Mouse (Mus musculus) stomach, embryonic 15.5 days (tissue): ENCODE results near the gene Nab1. TPM values are rescaled to one million over a fixed set of nuclear protein-coding genes. Genes with fewer than 3 reads are reported as not detected.

Source experiments
- ATAC-seq: fragments of 200-750 bp; cut with Nextera tagmentation; 2 replicates; pipeline ENCODE4 v1.8.0; 2017; ENCODE audit warnings: low read depth, moderate number of reproducible peaks, moderate TSS enrichment; ENCODE audit not compliant: insufficient read depth, low FRiP score
- H3K27ac ChIP-seq: fragments of 300-500 bp; sonication (generic); 2 replicates; pipeline ENCODE4 v1.5.1; 2015; ENCODE audit warnings: mild to moderate bottlenecking, inconsistent platforms
- H3K27me3 ChIP-seq: fragments of 300-500 bp; sonication (generic); replicated peaks from 2 replicates; pipeline ENCODE4 v1.6.1; 2015; ENCODE audit warnings: inconsistent platforms
- H3K36me3 ChIP-seq: fragments of 300-500 bp; sonication (generic); 2 replicates; pipeline ENCODE4 v1.6.1; 2015; ENCODE audit warnings: inconsistent platforms
- H3K4me1 ChIP-seq: fragments of 300-500 bp; sonication (generic); 2 replicates; pipeline ENCODE4 v1.6.1; 2015; ENCODE audit warnings: inconsistent platforms
- H3K4me2 ChIP-seq: fragments of 300-500 bp; sonication (generic); 2 replicates; pipeline ENCODE4 v1.6.1; 2015; ENCODE audit warnings: mild to moderate bottlenecking, inconsistent platforms
- H3K4me3 ChIP-seq: fragments of 300-500 bp; sonication (generic); replicated peaks from 2 replicates; pipeline ENCODE4 v1.5.1; 2015; ENCODE audit warnings: inconsistent platforms
- H3K9ac ChIP-seq: fragments of 300-500 bp; sonication (generic); 2 replicates; pipeline ENCODE4 v1.6.1; 2015; ENCODE audit warnings: inconsistent platforms
- H3K9me3 ChIP-seq: fragments of 300-500 bp; sonication (generic); 2 replicates; pipeline ENCODE4 v1.6.1; 2016; ENCODE audit warnings: inconsistent platforms
- WGBS: fragments of 180-500 bp; shearing (Covaris S2); methylation state at CpG from one replicate; pipeline ENCODE4 v1.1.7; 2015; 5-methylcytosine and 5-hydroxymethylcytosine counted together
- polyA plus RNA-seq: library from polyadenylated mRNA; unstranded; fragments of >200 nt; fragmentation: Nextera tagmentation; extraction: Ambion mirVana; gene quantifications from 2 replicates; pipeline ENCODE4 v1.2.1, GENCODE M21; 2015

The Nab1 gene
- polyA plus RNA-seq, 1 experiment from 2014 or later, result 25.0 TPM

GRCm38 (mm10) chr1:52470326-52470725 is 30.2 kb downstream of the Nab1 start:
- no peaks in the 10 kb centered on the region for H3K4me1 ChIP-seq
- no peaks in the 10 kb centered on the region for H3K9me3 ChIP-seq
- H3K36me3 ChIP-seq, result 0 out of 2 replicates have a peak, but pooled peaks cover 5% of the 10 kb centered on the region
- no peak overlapping the region for H3K4me3 ChIP-seq
- no peak overlapping the region for H3K4me2 ChIP-seq
- H3K27me3 ChIP-seq, result no peaks in the 10 kb centered on the region
- WGBS, result 64% methylated on average over 4 of the region's 4 CpGs
- H3K27ac ChIP-seq, result no peak overlapping the region
- no peak overlapping the region for H3K9ac ChIP-seq
- ATAC-seq, result no peak

GRCm38 (mm10) chr1:52466518-52467120 is 33.9 kb downstream of the Nab1 start:
- Histone ChIP-seq H3K27me3 (no peaks in the 10 kb centered on the region), H3K4me2 (no peak overlapping the region), H3K36me3 (0 out of 2 replicates have a peak, but pooled peaks cover 5% of the 10 kb centered on the region), H3K9ac (no peak overlapping the region), H3K4me1 (no peaks in the 10 kb centered on the region), H3K4me3 (no peak overlapping the region), H3K9me3 (no peaks in the 10 kb centered on the region), H3K27ac (no peak overlapping the region)
- no peak for ATAC-seq
- WGBS, result 87% methylated on average over 8 of the region's 8 CpGs

- Histone ChIP-seq H3K36me3 (0 out of 2 replicates have a peak, but pooled peaks cover 9% of the 10 kb centered on the region), H3K4me2 (no peak overlapping the region)
- WGBS, result 86% methylated on average over 3 of the region's 3 CpGs
Measured at GRCm38 (mm10) chr1:52465830-52466229, 34.6 kb downstream of the Nab1 start.

GRCm38 (mm10) chr1:52465264-52465663 is 35.2 kb downstream of the Nab1 start:
- Histone ChIP-seq H3K4me2 (no peak overlapping the region), H3K9ac (no peak overlapping the region), H3K4me1 (no peaks in the 10 kb centered on the region), H3K27me3 (no peaks in the 10 kb centered on the region), H3K4me3 (no peak overlapping the region), H3K36me3 (0 out of 2 replicates have a peak, but pooled peaks cover 9% of the 10 kb centered on the region), H3K9me3 (no peaks in the 10 kb centered on the region), H3K27ac (no peak overlapping the region)
- 82% methylated on average over 3 of the region's 3 CpGs for WGBS
- no peak for ATAC-seq

More at GRCm38 (mm10) chr1:52465830-52466229, 34.6 kb downstream of the Nab1 start:
- Histone ChIP-seq H3K9me3 (no peaks in the 10 kb centered on the region), H3K9ac (no peak overlapping the region), H3K27me3 (no peaks in the 10 kb centered on the region), H3K4me3 (no peak overlapping the region), H3K27ac (no peak overlapping the region), H3K4me1 (no peaks in the 10 kb centered on the region)
- ATAC-seq, result no peak

- no peak for ATAC-seq
- Histone ChIP-seq H3K9me3 (no peaks in the 10 kb centered on the region), H3K9ac (no peak overlapping the region), H3K4me1 (no peaks in the 10 kb centered on the region), H3K4me3 (no peak overlapping the region), H3K27me3 (no peaks in the 10 kb centered on the region), H3K4me2 (no peak overlapping the region), H3K27ac (no peak overlapping the region), H3K36me3 (0 out of 2 replicates have a peak, but pooled peaks cover 9% of the 10 kb centered on the region)
- WGBS, result 68% methylated on average over 6 of the region's 6 CpGs
Measured at GRCm38 (mm10) chr1:52463305-52463704, 37.2 kb downstream of the Nab1 start.

- Histone ChIP-seq H3K4me2 (no peak overlapping the region), H3K9ac (no peak overlapping the region), H3K36me3 (0 out of 2 replicates have a peak, but pooled peaks cover 4% of the 10 kb centered on the region), H3K9me3 (no peaks in the 10 kb centered on the region), H3K4me3 (no peak overlapping the region), H3K27ac (no peak overlapping the region), H3K27me3 (no peaks in the 10 kb centered on the region), H3K4me1 (no peaks in the 10 kb centered on the region)
- WGBS, result 57% methylated on average over 7 of the region's 7 CpGs
- no peak for ATAC-seq
Measured at GRCm38 (mm10) chr1:52456571-52456970, 43.9 kb downstream of the Nab1 start.

GRCm38 (mm10) chr1:52454509-52455001 is 45.9 kb downstream of the Nab1 start:
- Histone ChIP-seq H3K4me2 (no peak overlapping the region), H3K9ac (no peak overlapping the region), H3K4me3 (no peak overlapping the region), H3K27me3 (no peaks in the 10 kb centered on the region), H3K36me3 (no peaks in the 10 kb centered on the region), H3K9me3 (no peaks in the 10 kb centered on the region), H3K4me1 (no peaks in the 10 kb centered on the region), H3K27ac (no peak overlapping the region)
- ATAC-seq, result no peak; the same call in 1 of the 2 replicates
- 75% methylated on average over 3 of the region's 3 CpGs for WGBS

- ATAC-seq, result no peak
- Histone ChIP-seq H3K4me1 (no peaks in the 10 kb centered on the region), H3K9ac (no peak overlapping the region), H3K4me3 (no peak overlapping the region), H3K9me3 (no peaks in the 10 kb centered on the region), H3K36me3 (no peaks in the 10 kb centered on the region), H3K27ac (no peak overlapping the region), H3K27me3 (no peaks in the 10 kb centered on the region), H3K4me2 (no peak overlapping the region)
- 75% methylated on average over 1 of the region's 1 CpGs for WGBS
Measured at GRCm38 (mm10) chr1:52451360-52451759, 49.1 kb downstream of the Nab1 start.

- H3K36me3 ChIP-seq, result no peaks in the 10 kb centered on the region
Measured at GRCm38 (mm10) chr1:52435856-52436255, 64.6 kb downstream of the Nab1 start.

GRCm38 (mm10) chr1:52434085-52434484 is 66.4 kb downstream of the Nab1 start:
- no peaks in the 10 kb centered on the region for H3K36me3 ChIP-seq
- WGBS, result 67% methylated on average over 4 of the region's 4 CpGs
- H3K9me3 ChIP-seq, result no peaks in the 10 kb centered on the region
- no peak overlapping the region for H3K9ac ChIP-seq
- H3K4me3 ChIP-seq, result no peak overlapping the region
- H3K4me1 ChIP-seq, result no peaks in the 10 kb centered on the region
- ATAC-seq, result no peak
- no peak overlapping the region for H3K4me2 ChIP-seq
- H3K27ac ChIP-seq, result no peak overlapping the region
- H3K27me3 ChIP-seq, result no peaks in the 10 kb centered on the region

More at GRCm38 (mm10) chr1:52435856-52436255, 64.6 kb downstream of the Nab1 start:
- 62% methylated on average over 6 of the region's 6 CpGs for WGBS
- H3K4me1 ChIP-seq, result no peaks in the 10 kb centered on the region
- no peaks in the 10 kb centered on the region for H3K27me3 ChIP-seq
- ATAC-seq, result no peak
- H3K9ac ChIP-seq, result no peak overlapping the region
- H3K9me3 ChIP-seq, result no peaks in the 10 kb centered on the region
- no peak overlapping the region for H3K4me3 ChIP-seq
- H3K4me2 ChIP-seq, result no peak overlapping the region
- H3K27ac ChIP-seq, result no peak overlapping the region

GRCm38 (mm10) chr1:52431806-52432205 is 68.7 kb downstream of the Nab1 start:
- no peaks in the 10 kb centered on the region for H3K36me3 ChIP-seq
- no peak overlapping the region for H3K27ac ChIP-seq
- H3K4me2 ChIP-seq, result no peak overlapping the region
- H3K4me1 ChIP-seq, result no peaks in the 10 kb centered on the region
- WGBS, result 89% methylated on average over 8 of the region's 8 CpGs
- H3K27me3 ChIP-seq, result no peaks in the 10 kb centered on the region
- ATAC-seq, result no peak
- H3K9me3 ChIP-seq, result no peaks in the 10 kb centered on the region
- no peak overlapping the region for H3K9ac ChIP-seq
- no peak overlapping the region for H3K4me3 ChIP-seq

- Histone ChIP-seq H3K27me3 (no peaks in the 10 kb centered on the region), H3K4me2 (no peak overlapping the region), H3K9me3 (no peaks in the 10 kb centered on the region), H3K9ac (no peak overlapping the region), H3K4me1 (no peaks in the 10 kb centered on the region), H3K4me3 (no peak overlapping the region), H3K36me3 (no peaks in the 10 kb centered on the region), H3K27ac (no peak overlapping the region)
- WGBS, result 79% methylated on average over 2 of the region's 2 CpGs
- ATAC-seq, result no peak
Measured at GRCm38 (mm10) chr1:52430606-52431005, 69.9 kb downstream of the Nab1 start.
